Mouse (Mus musculus) spleen, adult 2 months (tissue): ENCODE data around the gene Rfx4.

Experiments used
- CTCF ChIP-seq: fragments of 200-500 bp; IDR thresholded peaks from 2 replicates; pipeline ENCODE4 v1.5.1; 2011; ENCODE audit warnings: mild to moderate bottlenecking, inconsistent platforms; ENCODE audit not compliant: insufficient read depth, insufficient read length, insufficient replicate concordance; ENCODE audit errors: extremely low read depth
- POLR2A ChIP-seq: fragments of 200-500 bp; IDR thresholded peaks from 2 replicates; pipeline ENCODE4 v1.6.1; 2011; ENCODE audit warnings: low read depth, low read length, inconsistent platforms

GRCm38 (mm10) chr10:84915476-84915875 lies 159.6 kb downstream of the Rfx4 start:
- TF ChIP-seq POLR2A, result no peak
- no peak for TF ChIP-seq CTCF
